Mouse (Mus musculus): ENCODE measurements around the gene Sh3glb2. TPM values are rescaled to one million over a fixed set of nuclear protein-coding genes. Genes with fewer than 3 reads are reported as not detected.

The Sh3glb2 gene
- polyA plus RNA-seq, 1 experiment from 2014 or later = 48.1 TPM

DNA sequence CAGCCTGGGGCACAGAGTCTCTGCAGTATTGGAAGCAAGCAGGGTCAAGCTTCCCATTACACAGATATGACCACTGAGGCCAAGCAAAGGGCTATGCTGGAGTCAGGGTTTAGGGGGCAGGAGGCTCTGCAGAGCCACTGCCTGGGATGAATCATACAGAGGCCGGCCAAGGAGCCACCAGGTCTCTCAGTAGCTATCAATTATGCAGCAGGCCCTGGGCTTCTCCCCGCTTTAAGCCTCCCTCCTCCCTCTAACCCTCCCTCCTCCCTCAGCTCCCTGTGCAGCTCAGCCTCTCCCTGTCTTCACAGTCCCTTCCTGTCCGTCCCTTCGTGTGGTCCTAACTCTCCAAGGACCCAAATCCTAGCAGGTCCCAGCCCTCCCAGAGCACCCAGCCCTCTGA, 2.9 kb downstream of the Sh3glb2 start:
- no peak overlapping the region for H3K9ac ChIP-seq (ENCODE audit: low read length)
- H3K4me1 ChIP-seq (ENCODE audit: control insufficient read depth, insufficient read depth, low read length) = peaks cover 13% of the 10 kb centered on the region

GRCm38 (mm10) chr2:30355861-30356260, 3.3 kb downstream of the Sh3glb2 start:
- Histone ChIP-seq H3K36me3 (ENCODE audit: control insufficient read depth, insufficient read depth, low read length) (no peaks in the 10 kb centered on the region), H3K4me2 (no peak overlapping the region), H3K9ac (ENCODE audit: low read length) (no peak overlapping the region), H3K9me3 (ENCODE audit: control insufficient read depth, low read length) (no peaks in the 10 kb centered on the region), H3K4me3 (ENCODE audit: low read depth, low read length) (no peak overlapping the region), H3K27ac (ENCODE audit: low read depth, low read length) (no peak overlapping the region), H3K4me1 (ENCODE audit: control insufficient read depth, insufficient read depth, low read length) (peaks cover 13% of the 10 kb centered on the region), H3K27me3 (ENCODE audit: control insufficient read depth, insufficient read depth, low read length) (no peaks in the 10 kb centered on the region)
- DNase-seq (ENCODE audit: low spot score, missing footprints) = no peak
- ATAC-seq (ENCODE audit: low FRiP score) = no peak
- WGBS = 83% methylated on average over 4 of the region's 4 CpGs

More for the DNA sequence above, 2.9 kb downstream of the Sh3glb2 start:
- Histone ChIP-seq H3K9me3 (ENCODE audit: control insufficient read depth, low read length) (no peaks in the 10 kb centered on the region), H3K27me3 (ENCODE audit: control insufficient read depth, insufficient read depth, low read length) (no peaks in the 10 kb centered on the region), H3K27ac (ENCODE audit: low read depth, low read length) (no peak overlapping the region), H3K36me3 (ENCODE audit: control insufficient read depth, insufficient read depth, low read length) (no peaks in the 10 kb centered on the region), H3K4me2 (no peak overlapping the region), H3K4me3 (ENCODE audit: low read depth, low read length) (no peak overlapping the region)
- 52% methylated on average over 4 of the region's 4 CpGs for WGBS
- ATAC-seq (ENCODE audit: low FRiP score) (no peak), DNase-seq (ENCODE audit: low spot score, missing footprints) (no peak)

DNA sequence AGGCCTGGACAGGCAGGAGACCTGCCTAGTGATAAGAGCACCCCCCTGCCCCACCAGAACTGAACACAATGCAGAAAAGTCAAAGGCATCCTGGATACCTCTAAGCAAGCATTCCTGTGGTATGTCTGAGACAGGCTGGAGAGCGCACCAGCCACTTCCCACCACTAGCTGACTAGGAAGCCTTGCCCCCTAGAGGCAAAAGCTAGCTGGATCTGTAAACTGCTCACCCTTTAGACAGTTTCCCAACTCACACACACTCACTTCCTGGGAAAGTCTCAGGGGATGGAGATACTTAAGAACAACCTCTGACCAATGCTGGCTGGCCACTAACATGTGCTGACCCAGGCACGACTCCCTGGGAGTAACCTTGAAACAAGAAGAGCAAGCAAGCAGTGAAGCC, 8.0 kb downstream of the Sh3glb2 start:
- H3K9me3 ChIP-seq (ENCODE audit: control insufficient read depth, low read length) = no peaks in the 10 kb centered on the region
- no peak overlapping the region for H3K9ac ChIP-seq (ENCODE audit: low read length)
- H3K27ac ChIP-seq (ENCODE audit: low read depth, low read length) = no peak overlapping the region
- peaks cover 3% of the 10 kb centered on the region; the same call in 1 of the 2 replicates for H3K36me3 ChIP-seq (ENCODE audit: control insufficient read depth, insufficient read depth, low read length)
- 84% methylated on average over 2 of the region's 2 CpGs for WGBS
- no peak for ATAC-seq (ENCODE audit: low FRiP score)
- no peak for DNase-seq (ENCODE audit: low spot score, missing footprints)
- no peaks in the 10 kb centered on the region for H3K4me1 ChIP-seq (ENCODE audit: control insufficient read depth, insufficient read depth, low read length)
- H3K4me2 ChIP-seq = no peak overlapping the region
- H3K4me3 ChIP-seq (ENCODE audit: low read depth, low read length) = no peak overlapping the region
- H3K27me3 ChIP-seq (ENCODE audit: control insufficient read depth, insufficient read depth, low read length) = no peaks in the 10 kb centered on the region

- H3K4me1 ChIP-seq (ENCODE audit: control insufficient read depth, insufficient read depth, low read length) = no peaks in the 10 kb centered on the region
- no peaks in the 10 kb centered on the region for H3K9me3 ChIP-seq (ENCODE audit: control insufficient read depth, low read length)
- WGBS = 90% methylated on average over 6 of the region's 6 CpGs
- peaks cover 9% of the 10 kb centered on the region; the same call in 1 of the 2 replicates for H3K36me3 ChIP-seq (ENCODE audit: control insufficient read depth, insufficient read depth, low read length)
- H3K9ac ChIP-seq (ENCODE audit: low read length) = no peak overlapping the region
- no peak overlapping the region for H3K4me3 ChIP-seq (ENCODE audit: low read depth, low read length)
- no peaks in the 10 kb centered on the region for H3K27me3 ChIP-seq (ENCODE audit: control insufficient read depth, insufficient read depth, low read length)
- H3K27ac ChIP-seq (ENCODE audit: low read depth, low read length) = no peak overlapping the region
- ATAC-seq (ENCODE audit: low FRiP score) (no peak), DNase-seq (ENCODE audit: low spot score, missing footprints) (no peak)
- H3K4me2 ChIP-seq = no peak overlapping the region
These were observed 9.9 kb downstream of the Sh3glb2 start for GRCm38 (mm10) chr2:30349196-30349595.

DNA sequence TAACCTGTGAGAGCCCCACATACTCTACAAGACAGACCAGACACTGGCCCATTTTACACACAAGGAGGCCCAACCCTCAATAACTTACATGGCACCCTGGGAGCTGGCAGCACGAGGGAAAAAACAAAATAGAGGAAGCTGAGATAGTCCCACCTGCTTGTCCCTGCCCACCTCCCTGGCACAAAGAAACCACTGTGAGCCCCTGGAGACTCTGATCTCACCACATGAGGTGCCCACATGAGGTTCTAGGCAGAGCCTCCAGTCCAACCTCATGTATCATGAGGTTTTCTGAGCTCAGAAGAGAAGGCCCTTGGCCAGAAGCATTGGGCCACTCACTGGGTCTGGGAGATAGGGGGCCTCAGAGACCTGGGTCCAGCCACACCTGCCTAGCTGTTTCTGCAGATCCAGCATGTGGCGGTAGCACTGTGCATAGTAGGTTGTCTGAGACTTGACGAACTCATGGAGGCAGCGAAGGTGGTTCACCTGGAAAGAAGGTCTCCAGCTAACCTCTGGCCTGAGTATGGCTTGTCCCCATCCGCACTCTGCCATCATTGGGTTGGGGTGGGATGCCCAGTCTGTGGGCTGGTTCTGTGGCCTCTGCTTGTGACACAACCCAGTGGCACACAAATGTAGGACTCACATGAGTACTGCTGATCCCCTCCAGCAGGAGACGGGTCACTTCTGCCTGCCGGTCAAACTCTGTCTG, 13.0 kb downstream of the Sh3glb2 start:
- H3K9ac ChIP-seq (ENCODE audit: low read length) = no peak overlapping the region
- H3K36me3 ChIP-seq (ENCODE audit: control insufficient read depth, insufficient read depth, low read length) = peaks cover 31% of the 10 kb centered on the region
- no peaks in the 10 kb centered on the region for H3K27me3 ChIP-seq (ENCODE audit: control insufficient read depth, insufficient read depth, low read length)
- H3K9me3 ChIP-seq (ENCODE audit: control insufficient read depth, low read length) = no peaks in the 10 kb centered on the region
- no peak for DNase-seq (ENCODE audit: low spot score, missing footprints)
- no peaks in the 10 kb centered on the region for H3K4me1 ChIP-seq (ENCODE audit: control insufficient read depth, insufficient read depth, low read length)
- H3K4me3 ChIP-seq (ENCODE audit: low read depth, low read length) = no peak overlapping the region
- 92% methylated on average over 7 of the region's 7 CpGs for WGBS
- H3K27ac ChIP-seq (ENCODE audit: low read depth, low read length) = no peak overlapping the region
- no peak overlapping the region for H3K4me2 ChIP-seq
- ATAC-seq (ENCODE audit: low FRiP score) = no peak

GRCm38 (mm10) chr2:30343601-30344137, 15.5 kb downstream of the Sh3glb2 start:
- Histone ChIP-seq H3K27me3 (ENCODE audit: control insufficient read depth, insufficient read depth, low read length) (no peaks in the 10 kb centered on the region), H3K9ac (ENCODE audit: low read length) (no peak overlapping the region), H3K9me3 (ENCODE audit: control insufficient read depth, low read length) (no peaks in the 10 kb centered on the region), H3K4me3 (ENCODE audit: low read depth, low read length) (no peak overlapping the region), H3K4me1 (ENCODE audit: control insufficient read depth, insufficient read depth, low read length) (no peaks in the 10 kb centered on the region), H3K36me3 (ENCODE audit: control insufficient read depth, insufficient read depth, low read length) (peaks cover 43% of the 10 kb centered on the region), H3K4me2 (no peak overlapping the region), H3K27ac (ENCODE audit: low read depth, low read length) (no peak overlapping the region)
- 75% methylated on average over 14 of the region's 14 CpGs for WGBS
- ATAC-seq (ENCODE audit: low FRiP score) (no peak), DNase-seq (ENCODE audit: low spot score, missing footprints) (no peak)

DNA sequence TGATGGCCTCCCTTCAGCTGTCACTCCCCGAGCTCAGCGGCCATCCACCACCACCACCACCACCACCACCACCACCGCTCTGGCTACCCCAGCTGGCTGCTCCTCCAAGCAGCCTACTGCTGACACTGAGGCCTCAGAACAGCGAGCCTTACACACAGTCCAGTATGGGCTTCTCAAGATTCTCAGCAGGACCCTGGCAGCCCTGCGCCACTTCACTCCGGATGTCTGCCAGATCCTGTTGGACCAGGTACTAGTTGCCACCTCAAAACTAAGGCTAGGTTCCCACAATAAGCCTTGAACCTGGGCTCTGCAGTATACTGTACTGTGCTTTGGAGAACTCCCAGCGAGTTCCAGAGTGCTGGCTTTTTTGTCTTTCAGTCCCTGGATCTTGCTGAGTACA, 16.6 kb downstream of the Sh3glb2 start:
- ATAC-seq (ENCODE audit: low FRiP score) (no peak), DNase-seq (ENCODE audit: low spot score, missing footprints) (no peak)
- H3K4me2 ChIP-seq = no peak overlapping the region
- H3K27ac ChIP-seq (ENCODE audit: low read depth, low read length) = no peak overlapping the region
- WGBS = 93% methylated on average over 7 of the region's 7 CpGs
- no peaks in the 10 kb centered on the region for H3K4me1 ChIP-seq (ENCODE audit: control insufficient read depth, insufficient read depth, low read length)
- H3K9me3 ChIP-seq (ENCODE audit: control insufficient read depth, low read length) = no peaks in the 10 kb centered on the region
- H3K9ac ChIP-seq (ENCODE audit: low read length) = no peak overlapping the region
- H3K4me3 ChIP-seq (ENCODE audit: low read depth, low read length) = no peak overlapping the region
- peaks cover 45% of the 10 kb centered on the region for H3K36me3 ChIP-seq (ENCODE audit: control insufficient read depth, insufficient read depth, low read length)
- H3K27me3 ChIP-seq (ENCODE audit: control insufficient read depth, insufficient read depth, low read length) = no peaks in the 10 kb centered on the region

DNA sequence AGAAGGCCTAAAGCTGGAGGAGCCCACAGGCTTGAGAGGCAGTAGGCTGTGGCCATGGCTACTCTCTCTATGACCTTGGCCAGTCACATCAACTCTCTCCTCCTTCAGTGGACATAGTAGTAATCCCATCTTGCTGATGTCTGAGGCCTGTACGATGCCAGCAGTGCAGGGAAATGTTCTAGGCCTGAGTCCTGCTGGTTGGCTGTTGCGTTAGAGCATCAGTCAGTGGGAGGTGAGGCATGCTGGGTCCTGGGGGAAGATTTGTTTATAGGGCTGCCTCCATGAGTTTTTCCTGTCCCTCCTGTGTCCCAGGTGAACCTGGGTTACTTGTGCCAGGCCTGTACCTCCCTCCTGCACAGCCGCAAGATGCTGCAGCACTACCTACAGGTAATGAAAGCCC, 17.1 kb downstream of the Sh3glb2 start:
- DNase-seq (ENCODE audit: low spot score, missing footprints) (no peak), ATAC-seq (ENCODE audit: low FRiP score) (no peak)
- Histone ChIP-seq H3K27me3 (ENCODE audit: control insufficient read depth, insufficient read depth, low read length) (no peaks in the 10 kb centered on the region), H3K4me3 (ENCODE audit: low read depth, low read length) (no peak overlapping the region), H3K9me3 (ENCODE audit: control insufficient read depth, low read length) (no peaks in the 10 kb centered on the region), H3K4me1 (ENCODE audit: control insufficient read depth, insufficient read depth, low read length) (no peaks in the 10 kb centered on the region), H3K4me2 (no peak overlapping the region), H3K9ac (ENCODE audit: low read length) (no peak overlapping the region), H3K36me3 (ENCODE audit: control insufficient read depth, insufficient read depth, low read length) (peaks cover 48% of the 10 kb centered on the region), H3K27ac (ENCODE audit: low read depth, low read length) (no peak overlapping the region)
- 91% methylated on average over 3 of the region's 3 CpGs for WGBS

DNA sequence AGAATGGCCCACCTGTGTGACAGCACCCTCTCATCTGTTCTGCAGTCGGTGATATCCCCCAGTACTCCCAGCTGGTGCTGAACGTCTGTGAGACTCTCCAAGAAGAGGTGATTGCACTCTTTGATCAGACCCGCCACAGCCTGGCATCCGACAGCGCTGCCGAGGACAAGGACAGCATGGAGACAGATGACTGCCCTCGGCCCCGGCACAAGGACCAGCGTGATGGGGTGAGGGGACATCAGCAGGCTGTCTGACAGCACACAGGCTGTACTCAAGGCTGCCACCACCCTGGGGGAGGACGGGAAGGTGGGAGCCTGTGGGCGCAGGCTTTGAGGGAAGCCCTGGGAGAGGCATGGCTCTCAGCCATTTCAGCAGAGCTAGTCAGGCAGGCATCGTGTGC, 22.0 kb downstream of the Sh3glb2 start:
- Histone ChIP-seq H3K4me2 (no peak overlapping the region), H3K27ac (ENCODE audit: low read depth, low read length) (no peak overlapping the region), H3K27me3 (ENCODE audit: control insufficient read depth, insufficient read depth, low read length) (no peaks in the 10 kb centered on the region), H3K4me1 (ENCODE audit: control insufficient read depth, insufficient read depth, low read length) (no peaks in the 10 kb centered on the region), H3K36me3 (ENCODE audit: control insufficient read depth, insufficient read depth, low read length) (peaks cover 54% of the 10 kb centered on the region), H3K9me3 (ENCODE audit: control insufficient read depth, low read length) (no peaks in the 10 kb centered on the region), H3K9ac (ENCODE audit: low read length) (no peak overlapping the region), H3K4me3 (ENCODE audit: low read depth, low read length) (no peak overlapping the region)
- ATAC-seq (ENCODE audit: low FRiP score) (no peak), DNase-seq (ENCODE audit: low spot score, missing footprints) (no peak)
- 88% methylated on average over 12 of the region's 12 CpGs for WGBS

All from midbrain, embryonic 11.5 days (tissue).